Mouse (Mus musculus): ENCODE measurements around the gene Arl3. TPM values are rescaled to one million over a fixed set of nuclear protein-coding genes. Genes with fewer than 3 reads are reported as not detected.

The Arl3 gene
- polyA plus RNA-seq, 1 experiment, result 266 TPM

DNA sequence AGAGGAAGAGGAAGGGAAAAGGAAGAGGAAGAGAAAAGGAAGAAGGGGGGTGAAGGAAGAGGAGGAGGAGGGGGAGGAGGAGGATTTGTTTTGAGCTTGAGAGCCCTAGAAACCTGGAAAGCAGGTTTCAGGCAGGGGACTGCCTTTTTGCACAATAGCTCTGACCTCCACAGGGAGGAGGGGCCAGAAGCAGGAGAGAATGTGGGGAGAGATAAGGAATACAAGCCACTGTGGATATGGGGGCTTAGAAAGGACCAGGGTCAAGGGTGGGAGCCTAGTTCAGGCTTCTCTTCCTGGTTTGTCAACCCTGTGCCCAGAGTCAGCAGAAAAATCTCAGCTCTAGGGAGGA lies 49.9 kb downstream of the Arl3 start:
- TF ChIP-seq CTCF (IDR thresholded peaks at IDR 0.05; ENCODE audit: control insufficient read depth, insufficient read depth, insufficient replicate concordance, low read depth, low read length) (no peak), POLR2A (IDR thresholded peaks at IDR 0.05; ENCODE audit: control insufficient read depth, low read depth, low read length) (no peak)
- peaks cover 17% of the 10 kb centered on the region for H3K4me1 ChIP-seq (ENCODE audit: control insufficient read depth, insufficient read depth, low read length)
- H3K4me3 ChIP-seq (ENCODE audit: control insufficient read depth, low read depth, low read length), result no peak overlapping the region
- H3K27me3 ChIP-seq (ENCODE audit: control insufficient read depth, insufficient read depth, low read length), result no peaks in the 10 kb centered on the region
- no peaks in the 10 kb centered on the region for H3K36me3 ChIP-seq (ENCODE audit: control insufficient read depth, insufficient read depth, low read length)
- H3K27ac ChIP-seq (ENCODE audit: control insufficient read depth, insufficient read depth, low read depth, low read length), result no peak overlapping the region

GRCm38 (mm10) chr19:46522433-46523044 lies 50.5 kb downstream of the Arl3 start:
- Histone ChIP-seq H3K4me3 (ENCODE audit: control insufficient read depth, low read depth, low read length) (no peak overlapping the region), H3K27me3 (ENCODE audit: control insufficient read depth, insufficient read depth, low read length) (no peaks in the 10 kb centered on the region), H3K27ac (ENCODE audit: control insufficient read depth, insufficient read depth, low read depth, low read length) (no peak overlapping the region), H3K4me1 (ENCODE audit: control insufficient read depth, insufficient read depth, low read length) (peaks cover 17% of the 10 kb centered on the region), H3K36me3 (ENCODE audit: control insufficient read depth, insufficient read depth, low read length) (no peaks in the 10 kb centered on the region)
- TF ChIP-seq CTCF (IDR thresholded peaks at IDR 0.05; ENCODE audit: control insufficient read depth, insufficient read depth, insufficient replicate concordance, low read depth, low read length) (no peak), POLR2A (IDR thresholded peaks at IDR 0.05; ENCODE audit: control insufficient read depth, low read depth, low read length) (no peak)

- Histone ChIP-seq H3K27ac (ENCODE audit: control insufficient read depth, insufficient read depth, low read depth, low read length) (no peak overlapping the region), H3K4me1 (ENCODE audit: control insufficient read depth, insufficient read depth, low read length) (peaks cover 17% of the 10 kb centered on the region), H3K27me3 (ENCODE audit: control insufficient read depth, insufficient read depth, low read length) (no peaks in the 10 kb centered on the region), H3K4me3 (ENCODE audit: control insufficient read depth, low read depth, low read length) (no peak overlapping the region), H3K36me3 (ENCODE audit: control insufficient read depth, insufficient read depth, low read length) (no peaks in the 10 kb centered on the region)
- no peak for TF ChIP-seq POLR2A (IDR thresholded peaks at IDR 0.05; ENCODE audit: control insufficient read depth, low read depth, low read length)
- no peak for TF ChIP-seq CTCF (IDR thresholded peaks at IDR 0.05; ENCODE audit: control insufficient read depth, insufficient read depth, insufficient replicate concordance, low read depth, low read length)
Observed at GRCm38 (mm10) chr19:46521698-46522097, 51.3 kb downstream of the Arl3 start.

DNA sequence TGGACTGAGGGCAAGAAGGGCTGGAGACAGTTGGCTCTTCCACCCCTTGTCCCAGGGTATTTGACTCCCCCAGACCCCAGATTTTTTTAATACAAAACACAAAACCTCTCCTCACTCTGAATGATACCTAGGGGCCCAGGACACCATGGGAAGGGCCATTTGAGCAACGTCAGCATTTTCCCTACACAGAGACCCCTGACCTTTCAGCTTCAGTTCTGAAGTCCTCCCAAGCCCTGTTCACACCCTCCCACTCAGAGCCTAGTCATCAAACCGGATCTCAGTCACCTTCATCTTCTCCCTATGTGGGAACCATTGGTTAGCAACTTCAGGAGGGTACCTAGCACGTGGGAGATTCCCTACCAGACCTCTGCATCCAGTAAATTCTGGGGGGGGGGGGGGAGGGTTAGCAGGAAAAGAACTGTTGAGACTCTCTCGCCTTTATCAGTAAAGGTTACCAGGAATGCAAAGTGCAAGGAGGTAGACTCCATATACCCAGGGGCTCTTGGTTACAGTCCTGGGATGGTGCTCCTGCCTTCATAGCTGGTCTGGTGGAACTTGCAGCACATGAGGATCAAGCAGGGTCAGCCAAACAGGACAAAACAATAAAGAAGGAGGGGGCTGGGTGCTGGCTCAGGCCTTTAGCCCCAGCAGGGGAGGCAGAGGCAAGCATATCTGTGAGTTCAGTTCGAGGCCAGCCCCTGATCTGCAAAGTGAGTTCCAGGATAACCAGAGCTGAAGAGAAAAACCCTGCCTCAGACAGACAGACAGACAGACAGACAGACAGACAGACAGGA lies 54.0 kb downstream of the Arl3 start:
- Histone ChIP-seq H3K36me3 (ENCODE audit: control insufficient read depth, insufficient read depth, low read length) (no peaks in the 10 kb centered on the region), H3K4me3 (ENCODE audit: control insufficient read depth, low read depth, low read length) (no peak overlapping the region), H3K27ac (ENCODE audit: control insufficient read depth, insufficient read depth, low read depth, low read length) (no peak overlapping the region), H3K27me3 (ENCODE audit: control insufficient read depth, insufficient read depth, low read length) (no peaks in the 10 kb centered on the region), H3K4me1 (ENCODE audit: control insufficient read depth, insufficient read depth, low read length) (peaks cover 23% of the 10 kb centered on the region)
- TF ChIP-seq POLR2A (IDR thresholded peaks at IDR 0.05; ENCODE audit: control insufficient read depth, low read depth, low read length), result no peak
- TF ChIP-seq CTCF (IDR thresholded peaks at IDR 0.05; ENCODE audit: control insufficient read depth, insufficient read depth, insufficient replicate concordance, low read depth, low read length), result no peak

DNA sequence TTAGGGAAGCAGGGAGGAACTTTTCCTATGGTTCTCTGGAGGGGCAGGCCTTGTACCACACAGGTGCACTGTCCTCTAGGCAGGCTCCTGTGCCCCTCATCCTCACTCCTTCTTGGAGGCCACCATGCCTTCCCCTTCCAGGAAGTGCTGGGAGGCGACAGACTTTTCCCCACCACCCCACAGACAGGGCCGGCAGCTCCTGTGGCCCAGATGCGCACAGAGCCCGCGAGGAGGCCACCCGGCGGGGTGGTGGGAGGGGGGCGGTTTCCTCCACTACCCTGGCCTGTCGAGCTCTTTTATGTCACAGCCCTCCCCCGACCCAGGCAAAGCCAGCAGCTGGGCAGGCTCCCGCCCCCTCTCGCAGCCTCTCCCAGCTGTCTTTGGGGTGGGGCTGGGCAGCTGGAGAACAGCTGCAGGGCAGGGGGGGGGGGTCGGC lies 54.6 kb downstream of the Arl3 start:
- Histone ChIP-seq H3K36me3 (ENCODE audit: control insufficient read depth, insufficient read depth, low read length) (no peaks in the 10 kb centered on the region), H3K4me3 (ENCODE audit: control insufficient read depth, low read depth, low read length) (no peak overlapping the region), H3K27ac (ENCODE audit: control insufficient read depth, insufficient read depth, low read depth, low read length) (no peak overlapping the region), H3K27me3 (ENCODE audit: control insufficient read depth, insufficient read depth, low read length) (no peaks in the 10 kb centered on the region), H3K4me1 (ENCODE audit: control insufficient read depth, insufficient read depth, low read length) (peaks cover 23% of the 10 kb centered on the region)
- TF ChIP-seq POLR2A (IDR thresholded peaks at IDR 0.05; ENCODE audit: control insufficient read depth, low read depth, low read length) (no peak), CTCF (IDR thresholded peaks at IDR 0.05; ENCODE audit: control insufficient read depth, insufficient read depth, insufficient replicate concordance, low read depth, low read length) (no peak)

DNA sequence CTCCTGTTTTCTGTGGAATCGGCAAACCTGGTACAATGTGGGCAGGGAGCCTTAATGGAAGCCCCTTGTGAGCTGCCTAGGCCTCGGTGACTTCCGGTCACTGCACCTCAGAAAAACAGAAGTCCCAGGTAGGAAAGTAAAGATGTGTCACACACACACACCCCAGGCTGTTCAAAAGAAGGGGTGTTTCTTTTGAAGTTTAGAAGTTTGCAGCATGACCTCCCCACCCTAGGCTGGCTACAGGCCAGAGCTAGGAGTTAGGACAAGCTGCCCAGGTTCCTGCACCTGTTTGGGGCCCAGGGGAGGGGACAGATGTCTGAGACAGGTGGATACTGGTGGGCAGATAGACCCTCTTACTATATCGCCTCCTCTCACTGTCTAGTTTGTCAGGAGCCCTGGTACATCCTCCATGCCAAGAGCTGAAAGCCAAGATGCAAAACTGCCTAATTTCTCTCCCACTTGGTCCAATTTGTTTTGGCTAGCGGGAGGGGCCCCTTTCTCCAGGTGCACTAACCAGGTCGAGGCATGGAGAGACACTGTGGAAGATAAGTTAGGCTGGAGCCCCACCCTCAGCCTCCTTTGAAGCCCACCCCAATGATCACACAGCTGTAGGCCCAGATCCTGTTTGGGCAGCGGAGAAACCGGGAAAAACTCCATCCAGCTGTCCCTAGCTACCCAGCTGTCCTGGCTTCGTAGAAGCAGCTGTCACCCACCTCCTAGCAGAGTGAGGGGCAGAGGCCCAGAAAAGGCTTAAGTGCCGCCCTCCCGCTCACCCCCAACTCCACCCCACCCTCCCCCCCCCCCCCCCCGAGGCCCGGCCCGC lies 55.3 kb downstream of the Arl3 start:
- Histone ChIP-seq H3K27ac (ENCODE audit: control insufficient read depth, insufficient read depth, low read depth, low read length) (no peak overlapping the region), H3K36me3 (ENCODE audit: control insufficient read depth, insufficient read depth, low read length) (no peaks in the 10 kb centered on the region), H3K4me3 (ENCODE audit: control insufficient read depth, low read depth, low read length) (no peak overlapping the region), H3K27me3 (ENCODE audit: control insufficient read depth, insufficient read depth, low read length) (no peaks in the 10 kb centered on the region), H3K4me1 (ENCODE audit: control insufficient read depth, insufficient read depth, low read length) (peaks cover 23% of the 10 kb centered on the region)
- TF ChIP-seq POLR2A (IDR thresholded peaks at IDR 0.05; ENCODE audit: control insufficient read depth, low read depth, low read length), result no peak
- TF ChIP-seq CTCF (IDR thresholded peaks at IDR 0.05; ENCODE audit: control insufficient read depth, insufficient read depth, insufficient replicate concordance, low read depth, low read length), result no peak
